Comparison of ENCODE assay signal across 8 mouse cellular contexts in genomic region chr8:70332070-70332877, GRCm38 (mm10). TPM values are rescaled to one million over a fixed set of nuclear protein-coding genes. Genes with fewer than 3 reads are reported as not detected.
A peak's percentile ranks its signal among the peaks of the same experiment; 100 is the strongest.
DNase-seq lines count a peak whose midpoint lies in the region; ATAC-seq lines count a peak whose summit lies in the region.

No protein-coding gene starts in this region.

- peaks cover 65% of the 10 kb centered on the region for H3K36me3 ChIP-seq in intestine, embryonic 14.5 days (ENCODE audit: control insufficient read depth, insufficient read depth, low read length)
- H3K36me3 ChIP-seq in stomach, embryonic 16.5 days (ENCODE audit: control insufficient read depth, insufficient read depth, low read length) = peaks cover 39% of the 10 kb centered on the region

- no peaks in the 10 kb centered on the region; the same call in 1 of the 2 replicates for H3K9me3 ChIP-seq in intestine, embryonic 14.5 days (ENCODE audit: control insufficient read depth, low read length)
- H3K9me3 ChIP-seq in stomach, embryonic 16.5 days (replicated peaks; ENCODE audit: control insufficient read depth, low read length) = no peaks in the 10 kb centered on the region

- no peak overlapping the region for H3K4me3 ChIP-seq in intestine, embryonic 14.5 days (ENCODE audit: low read depth, low read length)
- no peak overlapping the region for H3K4me3 ChIP-seq in stomach, embryonic 16.5 days (replicated peaks; ENCODE audit: low read length)

- H3K4me1 ChIP-seq in intestine, embryonic 14.5 days (replicated peaks; ENCODE audit: control insufficient read depth, insufficient read depth, low read length) = peaks cover 14% of the 10 kb centered on the region
- H3K4me1 ChIP-seq in stomach, embryonic 16.5 days (ENCODE audit: control insufficient read depth, insufficient read depth, low read length) = peaks cover 12% of the 10 kb centered on the region; the same call in 1 of the 2 replicates

- H3K27ac ChIP-seq in intestine, embryonic 14.5 days (ENCODE audit: low read depth) = no peak overlapping the region
- H3K27ac ChIP-seq in stomach, embryonic 16.5 days (ENCODE audit: low read length) = no peak overlapping the region

- intact Hi-C loops in left cerebral cortex, postnatal 36 days (cut with DNase I) = loop anchor here (5.0 kb wide), 1 partner anchor 175 kb away; the partner anchor contains the start of gene Rex1bd

- 27% methylated on average over 41 of the region's 41 CpGs for WGBS in intestine, embryonic 14.5 days
- WGBS in stomach, embryonic 16.5 days = 29% methylated on average over 41 of the region's 41 CpGs

- DNase-seq in adrenal gland, adult 18-20 months (ENCODE audit: low spot score in 2 of 2) = peak; percentile 57 to 66
- peak; percentile 92 to 93 for DNase-seq in cerebellum, postnatal 10 days
- DNase-seq in frontal cortex, postnatal 25 days (ENCODE audit: low spot score in 2 of 2) = peak; percentile 58 to 65
- DNase-seq in intestine, embryonic 14.5 days (ENCODE audit: low spot score) = peak; percentile 85
- peak; percentile 76 to 79 for DNase-seq in left cerebral cortex, postnatal 36 days (ENCODE audit: low spot score in 2 of 2)

- H3K4me2 ChIP-seq in intestine, embryonic 14.5 days (ENCODE audit: low read length) = no peak overlapping the region
- no peak overlapping the region for H3K4me2 ChIP-seq in stomach, embryonic 16.5 days (ENCODE audit: low read depth, low read length)

- ATAC-seq in intestine, embryonic 14.5 days (replicated peaks; ENCODE audit: low FRiP score, low TSS enrichment, low read depth) = peak; percentile 72
- 0 out of 2 replicates have a peak, but pooled peaks have one; percentile 18 for ATAC-seq in megakaryocyte progenitor cell, adult 5-6 weeks (replicated peaks; ENCODE audit: poor library complexity)
- ATAC-seq in stomach, embryonic 16.5 days (ENCODE audit: insufficient read depth, low FRiP score) = peak; percentile 84
- no peak for ATAC-seq in inflammation-experienced regulatory T-cells, adult 6 months

- no peaks in the 10 kb centered on the region for H3K27me3 ChIP-seq in intestine, embryonic 14.5 days (replicated peaks; ENCODE audit: control insufficient read depth, insufficient read depth, low read length)
- H3K27me3 ChIP-seq in stomach, embryonic 16.5 days (ENCODE audit: control insufficient read depth, insufficient read depth, low read length) = no peaks in the 10 kb centered on the region

- no peak overlapping the region for H3K9ac ChIP-seq in intestine, embryonic 14.5 days (ENCODE audit: low read length)
- H3K9ac ChIP-seq in stomach, embryonic 16.5 days (ENCODE audit: low read length) = no peak overlapping the region

RNA-seq across cellular contexts. Expression of gene Gdf1, which starts 2.7 kb away (rescaled TPM):
- not detected for total RNA-seq in adrenal gland, adult 18-20 months (2021)
- 1.8 and 2.1 TPM in 2 replicates for polyA plus RNA-seq in intestine, embryonic 14.5 days (2014; fragmentation: Nextera tagmentation; extraction: Ambion mirVana)
- total RNA-seq in left cerebral cortex, postnatal 36 days (2021) = 10 to 100 TPM; 15.3 to 23.7 TPM
- not detected in 2 replicates for total RNA-seq in megakaryocyte progenitor cell, adult 5-6 weeks (2015)
- total RNA-seq in megakaryocyte progenitor cell, adult 5-6 weeks (2017) = not detected in 2 replicates
- 1.4 and 2.1 TPM in 2 replicates for polyA plus RNA-seq in stomach, embryonic 16.5 days (2015; fragmentation: Nextera tagmentation; extraction: Ambion mirVana)
- under 1 TPM in 2 of 3 experiments, not detected in 1; 0.41 to 0.55 TPM for polyA plus RNA-seq in inflammation-experienced regulatory T-cells, adult 6 months (2017; shearing (Covaris generic))

RNA-seq across cellular contexts. Expression of gene Cers1, which starts 16.7 kb away (rescaled TPM):
- 1 to 10 TPM; 2.0 to 2.5 TPM for total RNA-seq in adrenal gland, adult 18-20 months (2021)
- 4.3 and 4.6 TPM in 2 replicates for polyA plus RNA-seq in intestine, embryonic 14.5 days (2014; fragmentation: Nextera tagmentation; extraction: Ambion mirVana)
- total RNA-seq in left cerebral cortex, postnatal 36 days (2021) = 100 to 1,000 TPM; 101 to 104 TPM
- total RNA-seq in megakaryocyte progenitor cell, adult 5-6 weeks (2015) = not detected in 2 replicates
- not detected in 2 replicates for total RNA-seq in megakaryocyte progenitor cell, adult 5-6 weeks (2017)
- 3.8 and 4.1 TPM in 2 replicates for polyA plus RNA-seq in stomach, embryonic 16.5 days (2015; fragmentation: Nextera tagmentation; extraction: Ambion mirVana)
- not detected for polyA plus RNA-seq in inflammation-experienced regulatory T-cells, adult 6 months (2017; shearing (Covaris generic))

RNA-seq across cellular contexts. Expression of gene Upf1, which starts 20.8 kb away (rescaled TPM):
- total RNA-seq in adrenal gland, adult 18-20 months (2021) = 10 to 100 TPM; 64.0 to 70.2 TPM
- polyA plus RNA-seq in intestine, embryonic 14.5 days (2014; fragmentation: Nextera tagmentation; extraction: Ambion mirVana) = 16.6 and 19.4 TPM in 2 replicates
- total RNA-seq in left cerebral cortex, postnatal 36 days (2021) = 10 to 100 TPM; 59.2 to 66.3 TPM
- total RNA-seq in megakaryocyte progenitor cell, adult 5-6 weeks (2015) = 13.9 and 15.3 TPM in 2 replicates
- 32.3 and 32.5 TPM in 2 replicates for total RNA-seq in megakaryocyte progenitor cell, adult 5-6 weeks (2017)
- 7.4 and 8.2 TPM in 2 replicates for polyA plus RNA-seq in stomach, embryonic 16.5 days (2015; fragmentation: Nextera tagmentation; extraction: Ambion mirVana)
- 10 to 100 TPM; 13.6 to 17.4 (median 14.2) TPM for polyA plus RNA-seq in inflammation-experienced regulatory T-cells, adult 6 months (2017; shearing (Covaris generic))

RNA-seq across cellular contexts. Expression of gene Cope, which starts 30.0 kb away (rescaled TPM):
- total RNA-seq in adrenal gland, adult 18-20 months (2021) = 100 to 1,000 TPM; 185 to 205 TPM
- 331 and 336 TPM in 2 replicates for polyA plus RNA-seq in intestine, embryonic 14.5 days (2014; fragmentation: Nextera tagmentation; extraction: Ambion mirVana)
- total RNA-seq in left cerebral cortex, postnatal 36 days (2021) = 100 to 1,000 TPM; 124 to 139 TPM
- 214 and 223 TPM in 2 replicates for total RNA-seq in megakaryocyte progenitor cell, adult 5-6 weeks (2015)
- total RNA-seq in megakaryocyte progenitor cell, adult 5-6 weeks (2017) = 129 and 151 TPM in 2 replicates
- 354 and 410 TPM in 2 replicates for polyA plus RNA-seq in stomach, embryonic 16.5 days (2015; fragmentation: Nextera tagmentation; extraction: Ambion mirVana)
- 100 to 1,000 TPM; 303 to 304 (median 304) TPM for polyA plus RNA-seq in inflammation-experienced regulatory T-cells, adult 6 months (2017; shearing (Covaris generic))

RNA-seq across cellular contexts. Expression of gene Ddx49, which starts 30.0 kb away (rescaled TPM):
- 10 to 100 TPM; 63.9 to 70.5 TPM for total RNA-seq in adrenal gland, adult 18-20 months (2021)
- polyA plus RNA-seq in intestine, embryonic 14.5 days (2014; fragmentation: Nextera tagmentation; extraction: Ambion mirVana) = 47.5 and 49.7 TPM in 2 replicates
- 10 to 100 TPM; 47.8 to 49.8 TPM for total RNA-seq in left cerebral cortex, postnatal 36 days (2021)
- 42.7 and 44.7 TPM in 2 replicates for total RNA-seq in megakaryocyte progenitor cell, adult 5-6 weeks (2015)
- 163 and 172 TPM in 2 replicates for total RNA-seq in megakaryocyte progenitor cell, adult 5-6 weeks (2017)
- polyA plus RNA-seq in stomach, embryonic 16.5 days (2015; fragmentation: Nextera tagmentation; extraction: Ambion mirVana) = 48.8 and 50.4 TPM in 2 replicates
- 10 to 100 TPM; 46.0 to 58.6 (median 51.4) TPM for polyA plus RNA-seq in inflammation-experienced regulatory T-cells, adult 6 months (2017; shearing (Covaris generic))

Comparison
In these comparisons a context has a peak if more than half of its experiments do, and no peak if none do; other contexts are left out.
1. RNA of gene Gdf1, which starts 2.7 kb away (total RNA-seq): 15.3 to 23.7 TPM in left cerebral cortex, postnatal 36 days; not detected in adrenal gland, adult 18-20 months and not detected in megakaryocyte progenitor cell, adult 5-6 weeks; every median in the first group is over 10 times any median in the second.
2. RNA of gene Cers1, which starts 16.7 kb away (total RNA-seq): 101 to 104 TPM in left cerebral cortex, postnatal 36 days; 2.0 to 2.5 TPM in adrenal gland, adult 18-20 months and not detected in megakaryocyte progenitor cell, adult 5-6 weeks; every median in the first group is over 10 times any median in the second.
3. Peak in every context shown above with its lines, with median percentiles within 50 percentile points of each other: DNase-seq.